Mouse (Mus musculus): ENCODE measurements around the gene Eif3c. TPM values are rescaled to one million over a fixed set of nuclear protein-coding genes. Genes with fewer than 3 reads are reported as not detected.
A peak's percentile ranks its signal among the peaks of the same experiment; 100 is the strongest.

Gene Eif3c
- polyA plus RNA-seq, 1 experiment = 144 TPM

DNA sequence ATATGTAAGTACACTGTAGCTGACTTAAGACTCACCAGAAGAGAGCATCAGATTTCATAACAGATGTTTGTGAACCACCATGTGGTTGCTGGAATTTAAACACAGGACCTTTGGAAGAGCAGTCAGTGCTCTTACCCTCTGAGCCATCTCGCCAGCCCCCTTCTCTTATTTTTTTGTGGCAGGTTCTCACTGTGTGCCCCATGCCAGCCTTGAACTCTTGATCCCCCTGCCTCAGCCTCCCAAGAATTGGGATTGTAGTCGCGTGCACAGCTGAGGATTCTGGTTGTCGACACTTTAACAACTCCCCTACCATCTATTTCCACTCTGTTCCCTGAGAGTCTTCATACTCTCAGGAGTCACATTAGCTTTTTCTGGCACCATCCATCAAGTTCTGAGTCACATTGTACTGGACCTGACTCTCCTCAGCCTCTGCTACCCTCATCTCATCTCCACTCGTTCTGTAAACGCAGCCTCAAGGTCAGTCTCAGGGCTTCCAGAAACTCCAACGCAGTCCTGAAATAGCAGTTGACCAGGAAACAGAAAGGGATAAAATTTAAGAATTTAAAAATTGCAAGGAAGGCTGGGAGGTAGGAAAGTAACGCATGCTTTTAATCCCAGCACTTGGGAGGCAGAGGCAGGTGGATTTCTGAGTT lies 59.0 kb downstream of the Eif3c start:
- TF ChIP-seq POLR2A (IDR thresholded peaks at IDR 0.05; ENCODE audit: control insufficient read depth, low read depth, low read length) (no peak), CTCF (IDR thresholded peaks at IDR 0.05; ENCODE audit: control insufficient read depth, insufficient read depth, insufficient replicate concordance, low read depth, low read length) (no peak)
- peak overlapping the region; percentile 61 for H3K4me3 ChIP-seq (ENCODE audit: control insufficient read depth, low read depth, low read length)
- no peaks in the 10 kb centered on the region for H3K27me3 ChIP-seq (ENCODE audit: control insufficient read depth, insufficient read depth, low read length)
- no peaks in the 10 kb centered on the region for H3K36me3 ChIP-seq (ENCODE audit: control insufficient read depth, insufficient read depth, low read length)
- H3K27ac ChIP-seq (ENCODE audit: control insufficient read depth, insufficient read depth, low read depth, low read length) = no peak overlapping the region; the same call in 1 of the 2 replicates
- peaks cover 2% of the 10 kb centered on the region; the same call in 1 of the 2 replicates for H3K4me1 ChIP-seq (ENCODE audit: control insufficient read depth, insufficient read depth, low read length)

DNA sequence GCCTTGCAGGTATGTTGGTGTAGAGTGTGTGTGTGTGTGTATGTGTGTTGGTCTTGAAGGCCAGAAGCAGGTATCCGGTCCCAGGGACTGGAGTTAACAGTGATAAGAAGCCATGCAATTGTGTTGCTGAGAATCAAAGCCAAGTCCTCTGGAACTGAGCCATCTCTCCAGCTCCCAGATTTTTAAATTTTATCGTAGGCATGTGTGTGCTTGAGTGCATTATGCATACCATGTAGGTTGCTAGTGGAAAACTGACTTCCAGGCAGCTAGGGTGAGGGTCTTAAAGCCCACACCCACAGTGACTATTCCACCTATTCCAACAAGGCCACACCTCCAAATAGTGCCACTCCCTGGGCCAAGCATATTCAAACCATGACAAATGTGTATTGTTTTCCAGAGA lies 61.3 kb downstream of the Eif3c start:
- TF ChIP-seq POLR2A (IDR thresholded peaks at IDR 0.05; ENCODE audit: control insufficient read depth, low read depth, low read length) = no peak
- no peak for TF ChIP-seq CTCF (IDR thresholded peaks at IDR 0.05; ENCODE audit: control insufficient read depth, insufficient read depth, insufficient replicate concordance, low read depth, low read length)
- Histone ChIP-seq H3K27me3 (ENCODE audit: control insufficient read depth, insufficient read depth, low read length) (no peaks in the 10 kb centered on the region), H3K36me3 (ENCODE audit: control insufficient read depth, insufficient read depth, low read length) (peaks cover 10% of the 10 kb centered on the region), H3K4me1 (ENCODE audit: control insufficient read depth, insufficient read depth, low read length) (peaks cover 2% of the 10 kb centered on the region; the same call in 1 of the 2 replicates), H3K27ac (ENCODE audit: control insufficient read depth, insufficient read depth, low read depth, low read length) (no peak overlapping the region), H3K4me3 (ENCODE audit: control insufficient read depth, low read depth, low read length) (peak overlapping the region; percentile 54; the same call in 1 of the 2 replicates)

DNA sequence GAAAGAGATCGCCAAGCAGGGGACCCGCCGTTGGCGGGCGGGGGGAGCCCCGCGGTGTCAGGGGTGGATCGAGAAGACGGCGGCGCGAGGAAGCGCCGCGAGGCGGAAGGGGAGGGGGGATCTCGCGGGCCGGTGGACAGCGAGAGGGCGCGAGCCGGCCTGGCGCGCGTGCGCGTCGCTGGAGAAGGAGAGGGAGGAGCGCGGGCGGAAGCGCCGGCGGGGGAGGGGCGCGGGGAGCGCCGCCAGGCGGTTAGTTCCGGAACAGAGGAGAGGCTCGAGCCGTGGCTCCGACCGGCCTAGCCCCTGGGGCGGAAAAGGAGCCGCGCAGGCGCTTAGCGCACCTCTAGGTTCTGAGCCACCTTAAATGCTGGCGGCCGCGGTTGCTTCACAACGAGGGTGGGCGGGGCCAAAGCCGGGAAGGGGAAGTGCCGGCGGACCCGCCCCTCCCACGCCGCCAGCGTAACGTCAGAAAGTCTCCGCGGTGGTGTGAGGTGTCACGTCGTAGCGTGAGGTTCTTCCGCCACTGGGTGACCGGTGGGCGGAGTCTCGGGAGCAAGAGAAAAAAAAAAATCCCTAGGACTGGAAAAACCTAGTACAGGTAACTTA lies 62.8 kb downstream of the Eif3c start, which contains the start of gene Atxn2l:
Gene Atxn2l (minus strand): TSS at position 165 of the 606 bp plus-strand sequence.
- Histone ChIP-seq H3K27me3 (ENCODE audit: control insufficient read depth, insufficient read depth, low read length) (no peaks in the 10 kb centered on the region), H3K4me1 (ENCODE audit: control insufficient read depth, insufficient read depth, low read length) (peaks cover 2% of the 10 kb centered on the region; the same call in 1 of the 2 replicates), H3K27ac (ENCODE audit: control insufficient read depth, insufficient read depth, low read depth, low read length) (peak within 1 kb of the TSS; percentile 98), H3K4me3 (ENCODE audit: control insufficient read depth, low read depth, low read length) (peak within 1 kb of the TSS; percentile 82), H3K36me3 (ENCODE audit: control insufficient read depth, insufficient read depth, low read length) (peaks cover 12% of the 10 kb centered on the region)
- TF ChIP-seq CTCF (IDR thresholded peaks at IDR 0.05; ENCODE audit: control insufficient read depth, insufficient read depth, insufficient replicate concordance, low read depth, low read length) (no peak), POLR2A (IDR thresholded peaks at IDR 0.05; ENCODE audit: control insufficient read depth, low read depth, low read length) (peak; percentile 87)

DNA sequence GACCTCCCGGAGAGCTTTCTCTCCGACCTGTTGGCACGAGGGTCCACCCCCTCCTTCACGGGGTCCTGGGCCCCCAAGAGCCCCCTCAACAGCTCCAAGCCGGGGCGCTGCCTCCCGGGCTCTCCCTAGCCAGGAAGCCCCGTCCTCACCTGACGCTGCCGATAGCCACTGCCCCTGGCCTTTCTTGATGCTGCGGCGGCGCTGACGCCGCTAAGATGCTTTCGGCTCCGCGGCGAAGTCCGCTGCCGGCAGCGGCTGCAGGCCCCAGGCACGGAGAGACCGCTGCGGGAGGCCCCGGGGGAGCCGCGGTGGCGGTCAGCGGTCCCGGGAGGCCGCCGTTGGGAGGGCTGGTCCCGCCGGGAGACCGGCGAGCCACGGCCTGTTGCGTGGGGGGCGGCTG lies 63.5 kb downstream of the Eif3c start:
- Histone ChIP-seq H3K27ac (ENCODE audit: control insufficient read depth, insufficient read depth, low read depth, low read length) (peak overlapping the region; percentile 98), H3K36me3 (ENCODE audit: control insufficient read depth, insufficient read depth, low read length) (peaks cover 12% of the 10 kb centered on the region), H3K4me1 (ENCODE audit: control insufficient read depth, insufficient read depth, low read length) (peaks cover 2% of the 10 kb centered on the region; the same call in 1 of the 2 replicates), H3K27me3 (ENCODE audit: control insufficient read depth, insufficient read depth, low read length) (no peaks in the 10 kb centered on the region), H3K4me3 (ENCODE audit: control insufficient read depth, low read depth, low read length) (peak overlapping the region; percentile 82)
- TF ChIP-seq CTCF (IDR thresholded peaks at IDR 0.05; ENCODE audit: control insufficient read depth, insufficient read depth, insufficient replicate concordance, low read depth, low read length) (no peak), POLR2A (IDR thresholded peaks at IDR 0.05; ENCODE audit: control insufficient read depth, low read depth, low read length) (no peak)

DNA sequence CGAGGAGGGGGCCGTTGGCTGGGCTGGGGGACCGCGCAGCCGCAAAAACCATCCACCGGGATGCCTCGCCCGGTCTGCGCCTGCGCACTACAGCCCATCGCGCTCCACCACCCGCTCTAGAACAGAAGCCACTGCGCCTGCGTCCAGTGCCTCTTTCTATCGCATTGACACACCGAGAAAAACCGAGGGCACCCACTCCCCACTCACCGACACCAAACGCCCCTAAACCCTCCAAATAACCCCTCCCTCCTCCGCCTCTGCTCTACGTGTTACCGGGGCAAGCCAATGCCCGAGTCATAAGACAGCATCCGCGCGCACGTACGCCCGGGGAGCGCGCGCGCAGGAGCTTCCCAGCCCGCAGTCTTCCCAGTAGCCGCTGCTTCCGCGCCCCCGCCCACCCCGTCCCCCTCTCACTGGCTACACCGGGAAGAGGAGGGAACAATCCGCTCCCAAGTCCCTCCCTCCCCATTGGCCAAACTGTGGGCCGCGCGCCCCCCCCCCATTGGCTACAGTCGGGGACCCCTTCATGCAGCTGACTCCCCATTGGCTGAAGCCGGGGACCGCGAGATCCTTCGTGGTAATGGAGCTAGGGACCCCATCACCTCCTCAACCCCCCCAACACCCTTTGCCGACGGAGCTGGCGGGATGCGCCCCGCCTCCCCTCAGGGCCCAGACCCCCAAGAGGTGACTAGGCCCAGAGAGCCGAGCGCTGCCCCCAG lies 64.0 kb downstream of the Eif3c start:
- H3K4me3 ChIP-seq (ENCODE audit: control insufficient read depth, low read depth, low read length) = peak overlapping the region; percentile 82
- H3K4me1 ChIP-seq (ENCODE audit: control insufficient read depth, insufficient read depth, low read length) = peaks cover 2% of the 10 kb centered on the region; the same call in 1 of the 2 replicates
- peaks cover 13% of the 10 kb centered on the region for H3K36me3 ChIP-seq (ENCODE audit: control insufficient read depth, insufficient read depth, low read length)
- H3K27me3 ChIP-seq (ENCODE audit: control insufficient read depth, insufficient read depth, low read length) = no peaks in the 10 kb centered on the region
- peak overlapping the region; percentile 98 for H3K27ac ChIP-seq (ENCODE audit: control insufficient read depth, insufficient read depth, low read depth, low read length)
- peak; percentile 11; the same call in 1 of the 2 replicates for TF ChIP-seq CTCF (IDR thresholded peaks at IDR 0.05; ENCODE audit: control insufficient read depth, insufficient read depth, insufficient replicate concordance, low read depth, low read length)
- peak; percentile 72 for TF ChIP-seq POLR2A (IDR thresholded peaks at IDR 0.05; ENCODE audit: control insufficient read depth, low read depth, low read length)

DNA sequence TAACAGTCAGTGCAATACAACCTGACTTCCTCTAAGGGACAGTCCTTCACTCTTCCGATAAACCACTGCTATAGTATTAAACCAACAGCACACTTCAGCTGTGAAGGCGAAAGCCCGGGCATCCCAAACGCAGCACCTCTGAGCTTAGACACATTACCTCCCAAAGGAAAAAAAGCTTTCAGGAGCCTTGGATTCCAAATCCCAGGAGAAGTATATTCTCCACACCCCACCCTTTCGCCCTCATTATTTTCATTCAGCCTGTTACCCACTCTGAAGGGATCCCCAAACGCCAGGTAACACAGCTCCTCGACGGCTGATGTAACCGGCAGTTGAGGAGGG lies 64.6 kb downstream of the Eif3c start:
- no peak for TF ChIP-seq POLR2A (IDR thresholded peaks at IDR 0.05; ENCODE audit: control insufficient read depth, low read depth, low read length)
- TF ChIP-seq CTCF (IDR thresholded peaks at IDR 0.05; ENCODE audit: control insufficient read depth, insufficient read depth, insufficient replicate concordance, low read depth, low read length) = no peak
- Histone ChIP-seq H3K36me3 (ENCODE audit: control insufficient read depth, insufficient read depth, low read length) (peaks cover 15% of the 10 kb centered on the region), H3K27ac (ENCODE audit: control insufficient read depth, insufficient read depth, low read depth, low read length) (peak overlapping the region; percentile 98), H3K4me3 (ENCODE audit: control insufficient read depth, low read depth, low read length) (peak overlapping the region; percentile 82), H3K4me1 (ENCODE audit: control insufficient read depth, insufficient read depth, low read length) (peaks cover under 1% of the 10 kb centered on the region; the same call in 1 of the 2 replicates), H3K27me3 (ENCODE audit: control insufficient read depth, insufficient read depth, low read length) (no peaks in the 10 kb centered on the region)

DNA sequence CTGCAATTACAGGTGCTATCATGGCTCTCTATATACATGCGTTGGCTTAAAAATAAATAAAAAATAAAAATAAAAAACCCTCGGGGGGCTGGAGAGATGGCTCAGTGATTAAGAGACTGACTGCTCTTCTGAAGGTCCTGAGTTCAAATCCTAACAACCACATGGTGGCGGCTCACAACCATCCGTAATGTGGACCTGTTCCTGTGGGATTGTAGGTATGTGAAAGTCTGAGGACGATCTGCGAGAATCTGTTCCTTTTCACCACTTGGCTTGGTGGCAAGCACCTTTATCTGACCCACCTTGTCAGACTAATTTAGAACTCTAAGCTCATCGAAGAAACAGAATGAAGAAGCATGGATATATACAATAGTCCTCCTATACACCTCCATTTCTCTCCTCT lies 66.8 kb downstream of the Eif3c start:
- no peak overlapping the region for H3K4me3 ChIP-seq (ENCODE audit: control insufficient read depth, low read depth, low read length)
- H3K27me3 ChIP-seq (ENCODE audit: control insufficient read depth, insufficient read depth, low read length) = no peaks in the 10 kb centered on the region
- H3K4me1 ChIP-seq (ENCODE audit: control insufficient read depth, insufficient read depth, low read length) = no peaks in the 10 kb centered on the region; the same call in 1 of the 2 replicates
- H3K36me3 ChIP-seq (ENCODE audit: control insufficient read depth, insufficient read depth, low read length) = peaks cover 24% of the 10 kb centered on the region
- TF ChIP-seq POLR2A (IDR thresholded peaks at IDR 0.05; ENCODE audit: control insufficient read depth, low read depth, low read length) (no peak), CTCF (IDR thresholded peaks at IDR 0.05; ENCODE audit: control insufficient read depth, insufficient read depth, insufficient replicate concordance, low read depth, low read length) (no peak)
- H3K27ac ChIP-seq (ENCODE audit: control insufficient read depth, insufficient read depth, low read depth, low read length) = no peak overlapping the region

All from testis, adult 2 months (tissue).